Mouse (Mus musculus): ENCODE data around the gene Bcl2l1.
A peak's percentile ranks its signal among the peaks of the same experiment; 100 is the strongest.

GRCm38 (mm10) chr2:152739031-152739841 lies 92.3 kb downstream of the Bcl2l1 start:
- TF ChIP-seq CTCF (IDR thresholded peaks at IDR 0.05; ENCODE audit: borderline replicate concordance, insufficient read depth, low read length) (no peak), POLR2A (IDR thresholded peaks at IDR 0.05; ENCODE audit: low read depth, low read length) (peak; percentile 57)

All from embryonic fibroblast, embryonic 13.5 days (primary cell).